Mouse (Mus musculus) small intestine, adult 2 months (tissue): ENCODE measurements at regions not wholly inside any gene's neighbourhood (a gene's known extent, or its start where the extent isn't known, plus 50 kb on each side); places are given as distances from the start of the nearest gene placed in this dataset.

Experiments
- CTCF ChIP-seq: fragments of 200-500 bp; IDR thresholded peaks from 2 replicates; pipeline ENCODE4 v1.5.1; 2012; ENCODE audit warnings: low read depth, mild to moderate bottlenecking, control low read depth, inconsistent platforms, low read length, moderate library complexity, mixed read lengths; ENCODE audit not compliant: insufficient replicate concordance, insufficient read length; ENCODE audit errors: extremely low read depth
- POLR2A ChIP-seq: fragments of 200-500 bp; IDR thresholded peaks from 2 replicates; pipeline ENCODE4 v1.6.1; 2012; ENCODE audit warnings: low read depth, mild to moderate bottlenecking, control low read depth, inconsistent platforms, low read length, moderate library complexity

DNA sequence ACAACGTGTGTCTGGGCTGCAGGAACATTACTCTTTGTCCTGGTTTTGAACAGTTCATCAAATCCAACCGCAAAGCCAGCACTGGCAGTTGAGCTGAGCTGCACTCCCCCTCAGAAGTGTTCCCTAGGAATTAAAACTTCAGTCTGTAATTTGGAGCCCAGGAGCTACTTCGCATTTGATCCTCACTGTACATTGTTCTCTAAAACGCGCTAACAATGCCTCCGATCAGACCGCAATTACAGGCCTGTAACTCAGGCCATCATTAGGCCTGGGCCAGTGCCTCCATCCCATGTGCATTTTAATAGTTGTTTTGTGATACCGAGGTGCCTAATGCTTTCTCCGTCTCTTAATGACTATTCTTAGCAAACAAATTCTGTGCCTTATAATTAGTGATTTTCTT, 185.6 kb downstream of the Rps15a start:
- TF ChIP-seq POLR2A (no peak), CTCF (no peak)
